Mouse (Mus musculus) intestine, embryonic 14.5 days (tissue): ENCODE data around the gene Dock6. TPM values are rescaled to one million over a fixed set of nuclear protein-coding genes. Genes with fewer than 3 reads are reported as not detected.

Experiments
- ATAC-seq: fragments of 200-750 bp; cut with Nextera tagmentation; replicated peaks from 2 replicates; pipeline ENCODE4 v1.8.0; 2017; ENCODE audit warnings: low read depth, moderate number of reproducible peaks, moderate TSS enrichment, moderate library complexity; ENCODE audit not compliant: low FRiP score, low TSS enrichment
- DNase-seq: peaks from one replicate; pipeline ENCODE4 v3.0.0-alpha.2; 2018; ENCODE audit warnings: low spot score
- H3K27ac ChIP-seq: fragments of 300-500 bp; sonication (generic); 2 replicates; pipeline ENCODE4 v1.5.1; 2014; ENCODE audit warnings: low read depth, mild to moderate bottlenecking, control low read depth
- H3K27me3 ChIP-seq: fragments of 300-500 bp; sonication (generic); replicated peaks from 2 replicates; pipeline ENCODE4 v1.6.1; 2014; ENCODE audit warnings: low read length, control low read depth; ENCODE audit not compliant: control insufficient read depth, insufficient read depth
- H3K36me3 ChIP-seq: fragments of 300-500 bp; sonication (generic); 2 replicates; pipeline ENCODE4 v1.6.1; 2014; ENCODE audit warnings: low read length, control low read depth; ENCODE audit not compliant: control insufficient read depth, insufficient read depth
- H3K4me1 ChIP-seq: fragments of 300-500 bp; sonication (generic); replicated peaks from 2 replicates; pipeline ENCODE4 v1.6.1; 2014; ENCODE audit warnings: low read length, control low read depth, mixed read lengths; ENCODE audit not compliant: control insufficient read depth, insufficient read depth
- H3K4me2 ChIP-seq: fragments of 300-500 bp; sonication (generic); 2 replicates; pipeline ENCODE4 v1.6.1; 2014; ENCODE audit warnings: low read length
- H3K4me3 ChIP-seq: fragments of 300-500 bp; sonication (generic); 2 replicates; pipeline ENCODE4 v1.5.1; 2014; ENCODE audit warnings: low read depth, low read length, control low read depth, mixed read lengths
- H3K9ac ChIP-seq: fragments of 300-500 bp; sonication (generic); 2 replicates; pipeline ENCODE4 v1.6.1; 2014; ENCODE audit warnings: mild to moderate bottlenecking, low read length
- H3K9me3 ChIP-seq: fragments of 300-500 bp; sonication (generic); 2 replicates; pipeline ENCODE4 v1.6.1; 2016; ENCODE audit warnings: low read length, control low read depth; ENCODE audit not compliant: control insufficient read depth
- WGBS: fragments of 180-500 bp; shearing (Covaris S2); extraction: QIAGEN DNeasy Blood & Tissue Kit; methylation state at CpG from one replicate; pipeline ENCODE4 v1.1.7; 2014; 5-methylcytosine and 5-hydroxymethylcytosine counted together
- polyA plus RNA-seq: library from polyadenylated mRNA; unstranded; fragments of >200 nt; fragmentation: Nextera tagmentation; extraction: Ambion mirVana; gene quantifications from 2 replicates; pipeline ENCODE4 v1.2.1, GENCODE M21; 2014

Gene Dock6
- polyA plus RNA-seq, 1 experiment from 2014 or later, result 39.4 TPM

DNA sequence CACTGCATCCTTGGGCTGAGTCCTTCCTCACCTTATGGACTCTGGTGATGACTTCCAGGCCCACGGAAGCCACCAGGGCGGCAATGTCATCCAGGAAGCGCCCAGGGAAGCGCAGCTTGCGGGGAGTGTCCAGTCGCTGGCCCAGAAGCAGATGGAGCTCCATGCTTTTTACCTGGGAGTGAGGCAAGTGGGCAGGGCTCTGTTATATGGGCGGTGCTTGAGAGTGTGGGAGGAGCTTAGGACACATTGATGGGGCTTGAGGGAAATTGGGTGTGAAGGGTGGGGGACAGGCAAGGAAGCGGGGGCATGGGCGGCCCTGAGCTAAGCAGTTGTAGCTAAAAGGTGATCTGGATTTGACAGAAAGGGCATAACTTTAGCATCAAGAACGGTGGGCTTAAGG, 28.1 kb downstream of the Dock6 start:
- H3K4me1 ChIP-seq, result no peaks in the 10 kb centered on the region
- 69% methylated on average over 10 of the region's 10 CpGs for WGBS
- H3K4me3 ChIP-seq, result no peak overlapping the region
- ATAC-seq, result no peak
- no peak for DNase-seq
- no peak overlapping the region for H3K9ac ChIP-seq
- no peak overlapping the region for H3K27ac ChIP-seq
- H3K36me3 ChIP-seq, result peaks cover 31% of the 10 kb centered on the region
- H3K9me3 ChIP-seq, result no peaks in the 10 kb centered on the region
- H3K27me3 ChIP-seq, result no peaks in the 10 kb centered on the region
- H3K4me2 ChIP-seq, result no peak overlapping the region

DNA sequence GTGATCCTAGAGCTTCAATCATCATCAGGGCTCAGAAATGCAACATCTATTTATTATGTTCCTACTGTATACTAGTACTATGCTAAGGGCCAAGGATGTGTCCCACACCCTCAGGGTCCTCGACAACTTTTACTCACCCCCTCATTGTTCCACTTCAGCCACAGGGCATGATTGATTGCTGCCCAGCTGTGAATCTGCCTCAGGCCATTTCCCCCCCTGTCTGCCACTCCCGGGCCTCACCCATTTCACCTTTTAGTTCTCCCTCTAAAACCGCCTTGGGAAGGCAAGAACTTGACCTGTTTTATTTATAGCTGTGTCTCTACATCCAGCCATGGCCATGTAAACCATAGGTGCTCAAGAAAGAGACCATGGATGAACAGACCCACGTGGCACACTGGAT, 28.5 kb downstream of the Dock6 start:
- ATAC-seq (no peak), DNase-seq (no peak)
- Histone ChIP-seq H3K4me3 (no peak overlapping the region), H3K27me3 (no peaks in the 10 kb centered on the region), H3K27ac (no peak overlapping the region), H3K36me3 (peaks cover 29% of the 10 kb centered on the region), H3K9me3 (no peaks in the 10 kb centered on the region), H3K4me1 (no peaks in the 10 kb centered on the region), H3K4me2 (no peak overlapping the region), H3K9ac (no peak overlapping the region)
- 58% methylated on average over 4 of the region's 4 CpGs for WGBS

DNA sequence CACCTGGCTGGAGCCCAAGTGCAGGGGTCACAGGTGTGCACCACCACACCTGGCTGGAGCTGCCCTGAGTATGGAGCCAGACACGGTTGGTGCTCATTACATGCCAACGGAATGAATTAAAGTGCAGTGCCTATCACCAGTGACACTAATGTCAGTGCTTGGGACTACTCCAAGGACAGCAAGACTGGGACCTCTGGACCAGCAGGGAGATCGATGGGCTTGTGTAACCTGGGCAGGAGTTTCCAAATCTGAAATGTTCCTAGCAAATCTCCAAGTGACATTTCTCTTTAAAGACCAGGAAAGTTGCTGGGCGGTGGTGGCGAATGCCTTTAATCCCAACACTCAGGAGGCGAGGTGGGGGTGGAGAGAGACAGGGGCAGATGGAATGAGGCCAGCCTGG, 29.7 kb downstream of the Dock6 start:
- no peaks in the 10 kb centered on the region for H3K4me1 ChIP-seq
- no peak overlapping the region for H3K4me2 ChIP-seq
- no peak for DNase-seq
- WGBS, result 84% methylated on average over 6 of the region's 6 CpGs
- H3K9ac ChIP-seq, result no peak overlapping the region
- no peaks in the 10 kb centered on the region for H3K27me3 ChIP-seq
- peaks cover 34% of the 10 kb centered on the region for H3K36me3 ChIP-seq
- no peak overlapping the region for H3K4me3 ChIP-seq
- no peaks in the 10 kb centered on the region for H3K9me3 ChIP-seq
- no peak for ATAC-seq
- no peak overlapping the region for H3K27ac ChIP-seq

DNA sequence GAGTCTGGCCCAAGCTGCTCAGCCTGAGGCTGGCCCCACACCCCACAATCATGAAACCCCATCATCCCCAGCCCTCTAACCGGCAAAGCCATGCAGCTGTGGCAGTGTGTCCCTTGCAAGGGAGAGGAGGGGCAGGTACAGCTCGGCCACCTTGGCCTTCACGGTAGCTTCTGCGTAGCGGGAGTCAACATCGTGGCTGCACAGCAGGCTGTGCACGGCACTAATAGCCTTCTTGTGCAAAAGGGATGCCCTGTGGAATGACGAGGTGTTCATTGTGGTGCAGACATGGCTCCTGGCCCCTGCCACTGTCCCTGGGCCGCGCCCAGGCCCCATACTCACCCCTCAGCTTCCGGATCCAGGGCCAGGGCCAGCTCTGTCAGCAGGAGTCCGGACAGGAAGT, 32.3 kb downstream of the Dock6 start:
- H3K4me1 ChIP-seq, result no peaks in the 10 kb centered on the region
- no peak overlapping the region for H3K9ac ChIP-seq
- H3K4me3 ChIP-seq, result no peak overlapping the region
- H3K27ac ChIP-seq, result no peak overlapping the region
- 87% methylated on average over 12 of the region's 12 CpGs for WGBS
- ATAC-seq (no peak), DNase-seq (no peak)
- H3K36me3 ChIP-seq, result peaks cover 54% of the 10 kb centered on the region
- no peaks in the 10 kb centered on the region for H3K9me3 ChIP-seq
- no peaks in the 10 kb centered on the region for H3K27me3 ChIP-seq
- H3K4me2 ChIP-seq, result no peak overlapping the region

DNA sequence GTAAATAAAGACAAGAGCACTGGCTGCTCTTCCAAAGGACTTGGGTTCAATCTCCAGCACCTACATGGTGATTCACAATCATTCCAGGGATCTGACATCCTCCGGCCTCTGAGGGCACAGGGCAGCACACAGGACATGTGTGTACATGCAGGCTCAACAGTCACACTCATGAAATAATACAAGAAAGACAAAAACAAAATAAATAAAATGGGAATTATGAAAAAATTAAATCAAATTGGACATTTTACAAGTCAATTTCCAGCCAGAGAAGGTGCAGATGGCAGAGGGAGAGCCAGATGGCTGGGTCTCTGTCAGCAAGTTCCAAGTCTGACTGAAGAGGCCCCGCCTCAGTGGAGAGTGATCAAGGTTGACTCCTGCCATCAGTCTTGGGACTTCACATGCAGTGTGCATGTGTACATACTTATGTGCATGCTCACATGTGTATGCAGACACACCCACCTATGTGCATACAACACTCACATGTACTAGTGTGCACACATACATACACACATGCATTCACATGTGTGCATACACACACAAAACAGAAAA, 33.2 kb downstream of the Dock6 start:
- Histone ChIP-seq H3K9ac (no peak overlapping the region), H3K4me2 (no peak overlapping the region), H3K4me1 (no peaks in the 10 kb centered on the region), H3K9me3 (no peaks in the 10 kb centered on the region), H3K36me3 (peaks cover 62% of the 10 kb centered on the region), H3K4me3 (no peak overlapping the region), H3K27me3 (no peaks in the 10 kb centered on the region), H3K27ac (no peak overlapping the region)
- ATAC-seq (no peak), DNase-seq (no peak)
- WGBS, result 94% methylated on average over 2 of the region's 2 CpGs

DNA sequence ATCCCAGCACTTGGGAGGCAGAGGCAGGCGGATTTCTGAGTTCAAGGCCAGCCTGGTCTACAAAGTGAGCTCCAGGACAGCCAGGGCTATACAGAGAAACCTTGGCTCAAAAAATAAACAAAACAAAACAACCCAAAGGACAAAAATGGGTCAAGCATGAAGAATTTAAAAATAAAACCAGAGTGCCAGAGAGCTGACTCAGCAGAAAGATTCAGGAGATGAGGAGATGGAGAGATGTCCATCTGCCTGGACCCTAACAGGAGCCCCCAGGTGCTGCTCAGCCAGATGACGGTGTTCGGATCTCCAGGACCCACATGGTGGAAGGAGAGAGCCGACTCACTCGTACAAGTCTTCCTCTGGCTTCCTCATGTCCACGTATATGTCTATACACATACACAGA, 33.9 kb downstream of the Dock6 start:
- no peak overlapping the region for H3K4me3 ChIP-seq
- H3K4me2 ChIP-seq, result no peak overlapping the region
- 95% methylated on average over 6 of the region's 6 CpGs for WGBS
- H3K9me3 ChIP-seq, result no peaks in the 10 kb centered on the region
- no peak for DNase-seq
- no peaks in the 10 kb centered on the region for H3K4me1 ChIP-seq
- H3K36me3 ChIP-seq, result peaks cover 64% of the 10 kb centered on the region
- no peaks in the 10 kb centered on the region for H3K27me3 ChIP-seq
- no peak overlapping the region for H3K9ac ChIP-seq
- H3K27ac ChIP-seq, result no peak overlapping the region
- ATAC-seq, result no peak

DNA sequence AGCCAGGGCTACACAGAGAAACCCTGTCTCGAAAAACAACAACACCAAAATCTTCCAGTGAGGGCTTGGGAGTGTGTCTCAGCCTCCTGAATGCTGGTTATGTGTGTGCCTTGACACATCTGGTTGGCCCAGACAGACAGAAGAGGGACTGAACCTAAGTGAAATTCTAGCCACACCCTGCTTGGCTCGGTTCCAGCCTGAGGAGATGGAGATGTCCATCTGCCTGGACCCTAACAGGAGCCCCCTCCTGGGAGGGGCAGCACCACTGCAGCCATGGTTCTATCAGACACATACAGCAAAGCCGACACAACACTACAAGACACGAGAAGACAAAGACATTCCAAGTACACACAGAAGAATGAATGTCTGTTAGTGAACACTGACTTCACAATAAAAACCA, 34.3 kb downstream of the Dock6 start:
- no peak for ATAC-seq
- 81% methylated on average over 4 of the region's 4 CpGs for WGBS
- no peak overlapping the region for H3K4me3 ChIP-seq
- no peak overlapping the region for H3K4me2 ChIP-seq
- no peak for DNase-seq
- no peak overlapping the region for H3K27ac ChIP-seq
- peaks cover 69% of the 10 kb centered on the region for H3K36me3 ChIP-seq
- no peaks in the 10 kb centered on the region for H3K4me1 ChIP-seq
- no peaks in the 10 kb centered on the region for H3K27me3 ChIP-seq
- H3K9me3 ChIP-seq, result no peaks in the 10 kb centered on the region
- H3K9ac ChIP-seq, result no peak overlapping the region

DNA sequence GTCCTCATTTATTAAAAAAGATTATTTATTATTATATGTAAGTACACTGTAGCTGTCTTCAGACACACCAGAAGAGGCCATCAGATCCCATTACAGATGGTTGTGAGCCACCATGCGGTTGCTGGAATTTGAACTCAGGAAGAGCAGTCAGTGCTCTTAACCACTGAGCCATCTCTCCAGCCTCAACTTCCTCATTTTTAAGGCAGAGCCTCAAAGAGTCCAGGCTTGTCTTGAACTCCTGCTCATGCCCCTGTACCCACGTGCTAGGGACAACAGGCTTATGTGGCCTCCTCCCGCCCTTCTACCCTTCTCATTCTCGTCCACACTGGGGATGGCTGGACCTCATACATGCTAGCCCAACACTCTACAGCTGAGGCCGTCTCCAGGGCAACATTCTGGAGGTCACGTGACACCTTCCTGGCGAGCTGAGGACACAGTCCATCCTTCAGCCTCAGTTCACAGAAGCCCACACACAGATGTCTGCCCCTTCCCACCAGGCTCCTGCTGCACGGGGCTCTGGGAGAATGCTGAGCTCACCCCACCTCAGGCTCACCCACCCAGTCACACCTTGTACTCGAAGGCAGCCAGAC, 35.6 kb downstream of the Dock6 start:
- Histone ChIP-seq H3K27me3 (no peaks in the 10 kb centered on the region), H3K36me3 (peaks cover 75% of the 10 kb centered on the region), H3K9ac (no peak overlapping the region), H3K4me3 (no peak overlapping the region), H3K4me2 (no peak overlapping the region), H3K9me3 (no peaks in the 10 kb centered on the region), H3K27ac (no peak overlapping the region), H3K4me1 (no peaks in the 10 kb centered on the region)
- ATAC-seq (no peak), DNase-seq (no peak)
- 76% methylated on average over 9 of the region's 9 CpGs for WGBS

DNA sequence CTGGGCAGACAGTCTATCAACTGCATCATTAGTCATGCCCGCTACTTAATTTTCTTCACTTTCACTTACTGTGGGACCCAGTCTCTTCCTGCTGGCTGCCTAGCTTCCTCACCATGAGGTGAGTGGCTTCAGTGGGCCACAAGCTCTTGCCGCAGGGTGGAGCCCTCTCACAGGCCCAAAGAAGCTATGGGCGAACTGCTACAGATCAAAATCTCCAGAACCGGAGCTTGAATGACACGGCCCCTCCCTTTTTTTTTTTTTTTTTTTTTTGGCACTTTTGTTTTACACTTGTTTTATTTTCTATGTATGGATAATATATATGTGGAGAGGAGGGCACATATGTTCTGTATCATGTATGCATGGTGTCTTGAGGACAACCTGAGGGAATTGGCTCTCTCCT, 41.3 kb downstream of the Dock6 start:
- no peaks in the 10 kb centered on the region for H3K27me3 ChIP-seq
- H3K36me3 ChIP-seq, result peaks cover 54% of the 10 kb centered on the region
- no peak for ATAC-seq
- no peaks in the 10 kb centered on the region for H3K9me3 ChIP-seq
- WGBS, result 89% methylated on average over 5 of the region's 5 CpGs
- H3K4me1 ChIP-seq, result no peaks in the 10 kb centered on the region
- H3K9ac ChIP-seq, result no peak overlapping the region
- H3K27ac ChIP-seq, result no peak overlapping the region
- DNase-seq, result no peak
- H3K4me3 ChIP-seq, result no peak overlapping the region
- H3K4me2 ChIP-seq, result no peak overlapping the region
